In genomic region chr11:96251480-96252031, GRCm38 (mm10) we compare ENCODE assay signal across 12 mouse cellular contexts. TPM values are rescaled to one million over a fixed set of nuclear protein-coding genes. Genes with fewer than 3 reads are reported as not detected.
DNase-seq lines count a peak whose midpoint lies in the region; ATAC-seq lines count a peak whose summit lies in the region.
"Had no signal": no experiment of that assay in that cellular context is flagged by ENCODE, and none has a peak within 500 bp of the region (broad histone marks: within the 10 kb centered on the region; RNA-seq: fewer than 3 reads in every experiment).

No protein-coding gene starts in this region.

- peak overlapping the region; percentile 17; the same call in 1 of the 2 replicates for H3K4me3 ChIP-seq in heart, embryonic 15.5 days
- H3K4me3 ChIP-seq in neural tube, embryonic 13.5 days = peak overlapping the region; percentile 58
- H3K4me3 ChIP-seq: midbrain, embryonic 13.5 days had no signal

- intact Hi-C loops in heart, postnatal 14 days (cut with DNase I) = no loop called here
- intact Hi-C loops in gastrocnemius, postnatal 14 days (cut with DNase I; ENCODE audit: low total_unique reads) = no loop called here

- no peaks in the 10 kb centered on the region for H3K36me3 ChIP-seq in heart, embryonic 15.5 days
- H3K36me3 ChIP-seq in neural tube, embryonic 13.5 days = no peaks in the 10 kb centered on the region
- H3K36me3 ChIP-seq: midbrain, embryonic 13.5 days had no signal

- no peaks in the 10 kb centered on the region for H3K9me3 ChIP-seq in heart, embryonic 15.5 days (replicated peaks)
- no peaks in the 10 kb centered on the region for H3K9me3 ChIP-seq in neural tube, embryonic 13.5 days
- H3K9me3 ChIP-seq: midbrain, embryonic 13.5 days had no signal

- under 1% methylated on average over 46 of the region's 46 CpGs for WGBS in heart, embryonic 15.5 days
- WGBS in neural tube, embryonic 13.5 days = 1% methylated on average over 46 of the region's 46 CpGs

- DNase-seq in heart, postnatal 14 days = no peak
- peak; percentile 68 for DNase-seq in adrenal gland, postnatal 14 days
- peak; percentile 54 for DNase-seq in kidney, adult 9 months
- DNase-seq in ovary, postnatal 14 days (ENCODE audit: low spot score) = no peak
- no peak for DNase-seq in gastrocnemius, postnatal 14 days
- no peak for DNase-seq in thymus, postnatal 14 days
- DNase-seq: heart, postnatal 4 days had no signal

- peaks cover 98% of the 10 kb centered on the region for H3K27me3 ChIP-seq in heart, embryonic 15.5 days
- peaks cover 56% of the 10 kb centered on the region for H3K27me3 ChIP-seq in neural tube, embryonic 13.5 days

- 0 out of 2 replicates have a peak overlapping the region, but pooled peaks have one; percentile 10 for H3K4me2 ChIP-seq in heart, embryonic 15.5 days
- peak overlapping the region; percentile 64 for H3K4me2 ChIP-seq in neural tube, embryonic 13.5 days
- H3K4me2 ChIP-seq: midbrain, embryonic 13.5 days had no signal

- H3K9ac ChIP-seq in heart, embryonic 15.5 days = no peak overlapping the region
- peak overlapping the region; percentile 83 for H3K9ac ChIP-seq in neural tube, embryonic 13.5 days
- H3K9ac ChIP-seq: midbrain, embryonic 13.5 days had no signal

- no peak overlapping the region for H3K27ac ChIP-seq in heart, embryonic 15.5 days
- H3K27ac ChIP-seq in neural tube, embryonic 13.5 days (replicated peaks) = peak overlapping the region; percentile 78
- H3K27ac ChIP-seq: midbrain, embryonic 13.5 days had no signal

- ATAC-seq in heart, embryonic 15.5 days (replicated peaks; ENCODE audit: insufficient number of reproducible peaks, insufficient read depth, low FRiP score, low read depth) = no peak
- peak; percentile 74 for ATAC-seq in neural tube, embryonic 13.5 days (ENCODE audit: low read depth)
- ATAC-seq: CD4-positive, CD25-positive, alpha-beta regulatory T cell, adult 4 months; midbrain, embryonic 13.5 days had no signal

- H3K4me1 ChIP-seq in heart, embryonic 15.5 days (replicated peaks) = peaks cover 6% of the 10 kb centered on the region; the same call in 1 of the 2 replicates
- peaks cover 49% of the 10 kb centered on the region for H3K4me1 ChIP-seq in neural tube, embryonic 13.5 days (replicated peaks)
- H3K4me1 ChIP-seq: midbrain, embryonic 13.5 days had no signal

RNA-seq across cellular contexts. Expression of gene Hoxb9, which starts 19.7 kb away (rescaled TPM):
- polyA plus RNA-seq in heart, embryonic 15.5 days (2015; fragmentation: Nextera tagmentation; extraction: Ambion mirVana) = 0.06 TPM in 1 of 2 replicates, not detected in the other
- total RNA-seq in heart, postnatal 14 days (2021) = not detected
- 99.3 and 156 TPM in 2 replicates for total RNA-seq in adrenal gland, postnatal 14 days (2021)
- polyA plus RNA-seq in neural tube, embryonic 13.5 days (2015; fragmentation: Nextera tagmentation; extraction: Ambion mirVana) = 72.9 and 74.7 TPM in 2 replicates
- under 1 TPM; 0.49 to 0.59 TPM for total RNA-seq in gastrocnemius, postnatal 14 days (2021)
- total RNA-seq: heart, postnatal 4 days; left cerebral cortex, postnatal 14 days had no signal
- polyA plus RNA-seq: midbrain, embryonic 13.5 days had no signal

RNA-seq across cellular contexts. Expression of gene Hoxb8, which starts 30.1 kb away (rescaled TPM):
- polyA plus RNA-seq in heart, embryonic 15.5 days (2015; fragmentation: Nextera tagmentation; extraction: Ambion mirVana) = 0.08 TPM in 1 of 2 replicates, not detected in the other
- not detected for total RNA-seq in heart, postnatal 14 days (2021)
- 56.7 and 59.4 TPM in 2 replicates for total RNA-seq in adrenal gland, postnatal 14 days (2021)
- 81.7 and 114 TPM in 2 replicates for polyA plus RNA-seq in neural tube, embryonic 13.5 days (2015; fragmentation: Nextera tagmentation; extraction: Ambion mirVana)
- under 1 TPM; 0.71 to 0.74 TPM for total RNA-seq in gastrocnemius, postnatal 14 days (2021)
- total RNA-seq: heart, postnatal 4 days; left cerebral cortex, postnatal 14 days had no signal
- polyA plus RNA-seq: CD4-positive, CD25-positive, alpha-beta regulatory T cell, adult 4 months; midbrain, embryonic 13.5 days had no signal

RNA-seq across cellular contexts. Expression of gene Hoxb7, which starts 34.9 kb away (rescaled TPM):
- polyA plus RNA-seq in heart, embryonic 15.5 days (2015; fragmentation: Nextera tagmentation; extraction: Ambion mirVana) = 0.25 and 0.32 TPM in 2 replicates
- not detected for total RNA-seq in heart, postnatal 14 days (2021)
- total RNA-seq in adrenal gland, postnatal 14 days (2021) = 34.3 and 37.8 TPM in 2 replicates
- 124 and 125 TPM in 2 replicates for polyA plus RNA-seq in neural tube, embryonic 13.5 days (2015; fragmentation: Nextera tagmentation; extraction: Ambion mirVana)
- 1 to 10 TPM; 1.5 to 1.6 TPM for total RNA-seq in gastrocnemius, postnatal 14 days (2021)
- total RNA-seq: left cerebral cortex, postnatal 14 days had no signal
- polyA plus RNA-seq: CD4-positive, CD25-positive, alpha-beta regulatory T cell, adult 4 months; midbrain, embryonic 13.5 days had no signal

RNA-seq across cellular contexts. Expression of gene Hoxb6, which starts 40.7 kb away (rescaled TPM):
- 0.49 and 1.2 TPM in 2 replicates for polyA plus RNA-seq in heart, embryonic 15.5 days (2015; fragmentation: Nextera tagmentation; extraction: Ambion mirVana)
- total RNA-seq in heart, postnatal 14 days (2021) = not detected
- total RNA-seq in adrenal gland, postnatal 14 days (2021) = 35.7 and 39.8 TPM in 2 replicates
- 171 and 174 TPM in 2 replicates for polyA plus RNA-seq in neural tube, embryonic 13.5 days (2015; fragmentation: Nextera tagmentation; extraction: Ambion mirVana)
- under 1 TPM; 0.43 to 0.75 TPM for total RNA-seq in gastrocnemius, postnatal 14 days (2021)
- total RNA-seq: heart, postnatal 4 days; left cerebral cortex, postnatal 14 days had no signal
- polyA plus RNA-seq: CD4-positive, CD25-positive, alpha-beta regulatory T cell, adult 4 months; midbrain, embryonic 13.5 days had no signal

RNA-seq across cellular contexts. Expression of gene Hoxb5, which starts 51.6 kb away (rescaled TPM):
- 1.4 and 3.3 TPM in 2 replicates for polyA plus RNA-seq in heart, embryonic 15.5 days (2015; fragmentation: Nextera tagmentation; extraction: Ambion mirVana)
- under 1 TPM; 0.19 to 0.22 TPM for total RNA-seq in heart, postnatal 14 days (2021)
- total RNA-seq in adrenal gland, postnatal 14 days (2021) = 17.1 and 18.7 TPM in 2 replicates
- polyA plus RNA-seq in neural tube, embryonic 13.5 days (2015; fragmentation: Nextera tagmentation; extraction: Ambion mirVana) = 67.1 and 88.3 TPM in 2 replicates
- under 1 TPM; 0.90 to 0.91 TPM for total RNA-seq in gastrocnemius, postnatal 14 days (2021)
- total RNA-seq: left cerebral cortex, postnatal 14 days had no signal
- polyA plus RNA-seq: CD4-positive, CD25-positive, alpha-beta regulatory T cell, adult 4 months had no signal

Comparison
In these comparisons a context has a peak if more than half of its experiments do, and no peak if none do; other contexts are left out.
1. DNase-seq: peak in adrenal gland, postnatal 14 days (single experiment) and kidney, adult 9 months (single experiment); none in heart, postnatal 14 days (0 of 2), ovary, postnatal 14 days (single experiment), gastrocnemius, postnatal 14 days (single experiment) and thymus, postnatal 14 days (single experiment).
2. RNA of gene Hoxb9, which starts 19.7 kb away (total RNA-seq): 99.3 to 156 TPM in adrenal gland, postnatal 14 days; 0.49 to 0.59 TPM in gastrocnemius, postnatal 14 days and not detected in heart, postnatal 14 days; every median in the first group is over 10 times any median in the second.
3. RNA of gene Hoxb8, which starts 30.1 kb away (total RNA-seq): 56.7 to 59.4 TPM in adrenal gland, postnatal 14 days; 0.71 to 0.74 TPM in gastrocnemius, postnatal 14 days and not detected in heart, postnatal 14 days; every median in the first group is over 10 times any median in the second.
4. RNA of gene Hoxb7, which starts 34.9 kb away (total RNA-seq): 34.3 to 37.8 TPM in adrenal gland, postnatal 14 days; 1.5 to 1.6 TPM in gastrocnemius, postnatal 14 days and not detected in heart, postnatal 14 days; every median in the first group is over 10 times any median in the second.